Mouse (Mus musculus) hindbrain, embryonic 10.5 days (tissue): Measurements from ENCODE around the gene AC131692.1. TPM values are rescaled to one million over a fixed set of nuclear protein-coding genes. Genes with fewer than 3 reads are reported as not detected.
A peak's percentile ranks its signal among the peaks of the same experiment; 100 is the strongest.

Source experiments
- DNase-seq: peaks from one replicate; pipeline ENCODE4 v3.0.0-alpha.2; 2017; ENCODE audit warnings: low spot score
- H3K27ac ChIP-seq: fragments of 300-500 bp; sonication (generic); 2 replicates; pipeline ENCODE4 v1.5.1; 2016; ENCODE audit warnings: mild to moderate bottlenecking, moderate library complexity
- H3K27me3 ChIP-seq: fragments of 300-500 bp; sonication (generic); 2 replicates; pipeline ENCODE4 v1.6.1; 2016; ENCODE audit warnings: mild to moderate bottlenecking; ENCODE audit not compliant: poor library complexity, insufficient read depth, severe bottlenecking
- H3K36me3 ChIP-seq: fragments of 300-500 bp; sonication (generic); 2 replicates; pipeline ENCODE4 v1.6.1; 2016; ENCODE audit warnings: mild to moderate bottlenecking, moderate library complexity
- H3K4me1 ChIP-seq: fragments of 300-500 bp; sonication (generic); replicated peaks from 2 replicates; pipeline ENCODE4 v1.6.1; 2016; ENCODE audit warnings: mild to moderate bottlenecking
- H3K4me3 ChIP-seq: fragments of 300-500 bp; sonication (generic); 2 replicates; pipeline ENCODE4 v1.5.1; 2016; ENCODE audit warnings: mild to moderate bottlenecking, moderate library complexity
- H3K9me3 ChIP-seq: fragments of 300-500 bp; sonication (generic); 2 replicates; pipeline ENCODE4 v1.6.1; 2016; ENCODE audit warnings: mild to moderate bottlenecking, moderate library complexity
- WGBS: fragments of 180-500 bp; shearing (Covaris S2); methylation state at CpG from one replicate; pipeline ENCODE4 v1.1.7; 2016; 5-methylcytosine and 5-hydroxymethylcytosine counted together
- polyA plus RNA-seq: library from polyadenylated mRNA; unstranded; fragments of >200 nt; fragmentation: Nextera tagmentation; extraction: Ambion mirVana; gene quantifications from 2 replicates; pipeline ENCODE4 v1.2.1, GENCODE M21; 2016

AC131692.1 gene
- polyA plus RNA-seq, 1 experiment from 2014 or later, result 0.38 TPM

DNA sequence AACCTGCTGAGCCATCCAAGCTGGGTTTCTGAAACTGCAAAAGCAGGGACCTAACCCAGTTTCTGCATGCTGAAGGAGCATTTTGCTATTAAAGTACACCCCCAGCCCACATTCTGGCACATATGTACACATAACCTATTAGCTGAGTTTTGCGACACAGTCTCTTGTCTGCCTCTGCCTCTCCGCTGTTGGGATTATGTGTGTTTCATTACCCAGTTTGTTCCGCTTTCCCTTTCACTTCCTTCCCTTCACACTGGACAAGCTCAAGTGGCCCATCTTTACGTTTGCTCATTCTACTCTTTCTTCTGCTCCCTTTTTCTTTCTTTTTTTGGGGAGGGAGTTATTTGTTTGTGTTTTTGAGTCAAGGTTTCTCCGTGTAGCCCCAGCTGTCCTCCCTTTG is 20.3 kb upstream of the AC131692.1 start:
- Histone ChIP-seq H3K27me3 (no peaks in the 10 kb centered on the region), H3K4me1 (peaks cover 21% of the 10 kb centered on the region), H3K36me3 (peaks cover 59% of the 10 kb centered on the region), H3K9me3 (no peaks in the 10 kb centered on the region), H3K27ac (no peak overlapping the region), H3K4me3 (no peak overlapping the region)
- 95% methylated on average over 5 of the region's 5 CpGs for WGBS
- DNase-seq, result no peak

DNA sequence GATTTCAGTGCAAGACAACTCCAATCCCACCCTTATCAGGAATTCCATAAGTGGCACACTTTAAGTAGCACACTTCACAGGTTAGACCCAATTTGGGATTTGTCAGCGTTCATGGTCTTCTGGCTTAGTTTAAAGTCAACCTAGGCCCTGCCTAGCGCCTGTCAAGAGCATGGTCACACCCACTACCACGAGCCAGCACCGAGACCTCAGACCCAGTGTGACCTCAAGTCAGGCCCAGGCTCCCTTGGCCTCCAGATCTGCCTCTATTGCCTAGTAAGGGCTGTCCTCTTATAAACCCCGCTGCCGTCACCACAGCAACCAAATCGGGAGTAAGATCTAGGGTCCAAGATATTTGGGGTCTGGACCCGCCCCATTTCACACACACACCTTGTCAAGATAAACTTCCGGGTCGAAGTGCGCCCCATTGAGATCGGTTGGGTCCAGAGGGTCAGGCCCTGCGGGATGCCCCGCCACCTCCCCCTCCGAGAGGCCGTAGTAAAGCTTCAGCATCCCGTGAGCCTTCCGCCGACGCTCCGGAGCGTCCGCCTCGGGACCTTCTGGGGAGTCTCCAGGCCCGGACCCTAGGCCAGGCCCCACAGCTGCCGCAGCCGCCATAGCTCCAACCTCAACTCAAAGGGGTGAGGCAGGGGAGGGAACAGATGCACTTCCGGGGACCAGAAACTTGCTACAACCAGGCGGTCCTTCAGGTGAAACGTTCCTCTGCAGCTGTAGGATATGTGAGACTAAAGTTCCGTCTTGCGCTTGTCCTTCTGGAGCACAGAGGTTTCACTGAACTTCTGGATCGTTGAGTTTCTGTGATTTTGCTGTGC is 17.4 kb upstream of the AC131692.1 start, which contains the start of gene Vps51:
Vps51 (minus strand) TSS at position 668 of the 830 bp plus-strand sequence.
- H3K4me3 ChIP-seq, result peak within 1 kb of the TSS; percentile 77
- DNase-seq, result peak; percentile 86
- peaks cover 21% of the 10 kb centered on the region for H3K4me1 ChIP-seq
- H3K36me3 ChIP-seq, result peaks cover 52% of the 10 kb centered on the region
- 1% methylated on average over 33 of the region's 33 CpGs for WGBS
- peak within 1 kb of the TSS; percentile 97 for H3K27ac ChIP-seq
- H3K9me3 ChIP-seq, result no peaks in the 10 kb centered on the region
- no peaks in the 10 kb centered on the region for H3K27me3 ChIP-seq

DNA sequence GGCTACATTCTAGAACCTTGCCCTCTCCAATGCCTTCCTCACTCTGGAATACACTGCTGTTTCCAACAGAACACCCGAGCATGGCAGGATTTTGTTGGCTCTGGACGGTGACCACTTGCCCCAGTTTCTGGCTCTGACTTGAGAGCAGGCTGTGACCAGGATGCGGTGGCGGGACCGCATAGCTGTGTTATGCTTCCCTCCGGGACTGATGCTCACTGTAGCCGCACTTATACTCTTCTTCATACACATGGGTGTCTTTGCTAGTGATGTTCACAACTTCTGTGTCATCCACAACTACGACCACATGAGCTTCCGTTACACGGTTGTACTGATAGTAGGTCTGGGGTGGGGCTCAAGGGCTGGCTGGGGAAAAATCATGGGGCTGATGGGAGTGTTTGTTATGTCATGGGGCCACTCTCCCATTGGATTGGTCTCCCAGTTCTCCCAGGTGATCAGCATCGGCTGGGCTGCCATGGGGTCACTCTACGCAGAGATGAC is 14.2 kb upstream of the AC131692.1 start, which contains the start of gene Tmem262:
Tmem262 (plus strand) TSS at position 51 of the 498 bp plus-strand sequence.
- Histone ChIP-seq H3K27me3 (no peaks in the 10 kb centered on the region), H3K36me3 (peaks cover 39% of the 10 kb centered on the region), H3K27ac (no peak within 1 kb of the TSS), H3K4me3 (0 out of 2 replicates have a peak within 1 kb of the TSS, but pooled peaks have one; percentile 2), H3K4me1 (peaks cover 33% of the 10 kb centered on the region), H3K9me3 (no peaks in the 10 kb centered on the region)
- 92% methylated on average over 12 of the region's 12 CpGs for WGBS
- DNase-seq, result no peak

DNA sequence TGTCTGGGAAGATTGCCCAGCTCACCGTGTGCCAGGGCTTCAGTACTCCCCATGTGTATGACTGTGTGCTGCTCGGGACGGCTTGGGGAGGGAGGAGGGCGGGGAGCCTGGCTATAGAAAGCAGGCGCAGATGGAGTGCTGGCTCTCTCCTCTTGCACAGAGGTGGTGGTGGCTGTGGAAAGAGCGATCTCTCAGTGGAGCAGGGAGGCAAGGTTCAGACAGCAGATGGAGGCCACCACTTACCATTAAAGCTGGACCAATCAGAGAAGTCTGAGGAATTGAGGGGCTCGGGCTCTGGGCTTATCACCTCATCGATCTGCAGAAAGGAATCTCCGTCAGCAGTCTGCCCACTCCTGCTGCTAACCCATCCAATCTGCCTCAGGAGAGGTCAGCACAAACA is 12.1 kb upstream of the AC131692.1 start, which contains the start of gene Gm28374:
Gm28374 (minus strand) TSS at position 101 of the 400 bp plus-strand sequence.
- H3K4me3 ChIP-seq, result no peak within 1 kb of the TSS
- no peaks in the 10 kb centered on the region for H3K9me3 ChIP-seq
- H3K27me3 ChIP-seq, result no peaks in the 10 kb centered on the region
- no peak within 1 kb of the TSS for H3K27ac ChIP-seq
- DNase-seq, result no peak
- peaks cover 32% of the 10 kb centered on the region for H3K4me1 ChIP-seq
- peaks cover 45% of the 10 kb centered on the region for H3K36me3 ChIP-seq
- WGBS, result 91% methylated on average over 9 of the region's 9 CpGs

DNA sequence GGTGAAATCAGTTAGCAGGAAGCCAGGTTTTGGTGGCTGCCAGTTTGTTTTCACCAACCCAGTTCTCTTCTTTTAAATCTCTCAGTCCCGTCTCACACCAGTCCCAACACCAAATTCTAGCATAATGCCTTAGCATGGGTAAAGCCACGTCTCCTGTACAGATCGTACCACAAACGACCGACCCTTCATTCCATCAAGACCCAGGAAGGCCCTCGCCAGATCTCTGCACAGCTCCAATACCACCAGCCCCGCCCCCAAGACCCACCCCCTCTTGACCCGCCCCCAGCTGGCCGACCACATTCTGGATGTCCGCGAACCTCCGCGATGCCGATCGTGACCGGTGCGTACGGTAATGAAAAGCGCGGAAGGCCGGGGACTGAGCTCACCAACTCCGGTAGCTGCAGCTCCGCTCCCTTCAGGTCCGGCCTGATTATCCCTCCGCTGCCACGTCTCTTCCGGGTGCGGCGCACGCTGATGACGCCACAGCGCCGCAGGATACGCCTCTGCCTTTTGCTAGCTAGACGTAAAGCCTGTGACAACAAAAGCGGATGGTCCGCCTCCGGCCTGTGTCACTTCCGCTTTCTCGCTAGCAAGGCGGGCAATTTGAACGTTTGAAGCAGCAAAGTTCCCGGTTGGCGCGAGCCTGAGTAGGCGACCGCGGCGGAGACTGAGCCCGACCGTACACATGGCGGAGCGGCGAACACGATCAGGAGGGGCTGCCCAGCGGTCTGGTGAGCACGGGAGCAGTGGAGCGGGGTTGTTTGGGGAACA is 9.6 kb upstream of the AC131692.1 start, which contains the start of the genes Zfpl1 and Cdca5:
Zfpl1 (minus strand) TSS at position 479 of the 771 bp plus-strand sequence.
Cdca5 (plus strand) TSS at position 506 of the 771 bp plus-strand sequence.
- Histone ChIP-seq H3K27ac (peak within 1 kb of the TSS; percentile 91), H3K27me3 (no peaks in the 10 kb centered on the region), H3K4me1 (peaks cover 24% of the 10 kb centered on the region), H3K9me3 (no peaks in the 10 kb centered on the region), H3K4me3 (peak within 1 kb of the TSS; percentile 87), H3K36me3 (peaks cover 68% of the 10 kb centered on the region)
- WGBS, result under 1% methylated on average over 58 of the region's 58 CpGs
- peak; percentile 99 for DNase-seq

DNA sequence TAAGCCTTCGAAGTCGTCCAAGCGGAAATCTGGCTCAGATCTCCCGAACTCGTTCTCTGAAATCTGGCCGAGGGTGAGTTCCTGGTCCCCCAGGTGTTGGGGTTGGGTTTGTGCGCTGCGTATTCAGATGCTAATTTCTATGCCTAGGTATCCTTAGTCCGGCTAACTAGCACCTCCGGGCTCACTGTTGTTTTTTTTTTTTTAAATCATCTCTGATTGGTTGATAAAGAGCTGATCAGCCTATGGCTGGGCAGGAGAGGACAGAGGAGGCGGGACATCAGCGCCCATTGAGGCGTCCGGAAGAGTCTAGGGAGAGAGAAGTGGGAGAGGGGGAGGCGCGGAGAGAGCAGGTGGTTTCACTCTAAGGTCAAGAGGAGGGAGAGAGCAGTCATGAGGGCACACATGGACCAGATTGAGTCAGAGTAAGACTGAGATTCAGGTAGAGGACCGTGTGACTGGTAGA is 8.8 kb upstream of the AC131692.1 start:
- peaks cover 24% of the 10 kb centered on the region for H3K4me1 ChIP-seq
- peak; percentile 74 for DNase-seq
- H3K9me3 ChIP-seq, result no peaks in the 10 kb centered on the region
- WGBS, result under 1% methylated on average over 17 of the region's 17 CpGs
- no peaks in the 10 kb centered on the region for H3K27me3 ChIP-seq
- H3K36me3 ChIP-seq, result peaks cover 68% of the 10 kb centered on the region
- peak overlapping the region; percentile 87 for H3K4me3 ChIP-seq
- H3K27ac ChIP-seq, result peak overlapping the region; percentile 91

DNA sequence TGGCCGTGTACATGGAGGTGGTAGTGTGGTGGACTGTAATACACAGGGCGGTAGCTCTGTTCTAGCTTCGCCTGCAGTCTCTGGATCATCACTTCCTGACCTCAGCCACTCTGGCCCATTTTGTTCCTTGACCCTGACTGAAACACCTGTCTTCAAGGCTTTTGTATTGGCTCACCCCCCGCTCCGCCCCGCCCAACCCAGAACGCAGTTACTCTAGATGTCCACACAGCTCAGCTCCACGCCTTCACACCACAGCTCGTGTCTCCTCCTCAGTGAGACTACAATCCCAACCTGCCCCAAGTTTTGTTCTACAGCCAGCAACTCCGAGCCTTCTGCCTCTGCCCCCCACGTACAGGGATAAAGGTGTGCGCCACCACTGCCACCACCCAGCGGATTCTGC is 5.4 kb upstream of the AC131692.1 start:
- H3K9me3 ChIP-seq, result no peaks in the 10 kb centered on the region
- peaks cover 76% of the 10 kb centered on the region for H3K36me3 ChIP-seq
- no peaks in the 10 kb centered on the region for H3K27me3 ChIP-seq
- H3K27ac ChIP-seq, result no peak overlapping the region
- 94% methylated on average over 13 of the region's 13 CpGs for WGBS
- DNase-seq, result no peak
- no peak overlapping the region for H3K4me3 ChIP-seq
- H3K4me1 ChIP-seq, result peaks cover 17% of the 10 kb centered on the region

DNA sequence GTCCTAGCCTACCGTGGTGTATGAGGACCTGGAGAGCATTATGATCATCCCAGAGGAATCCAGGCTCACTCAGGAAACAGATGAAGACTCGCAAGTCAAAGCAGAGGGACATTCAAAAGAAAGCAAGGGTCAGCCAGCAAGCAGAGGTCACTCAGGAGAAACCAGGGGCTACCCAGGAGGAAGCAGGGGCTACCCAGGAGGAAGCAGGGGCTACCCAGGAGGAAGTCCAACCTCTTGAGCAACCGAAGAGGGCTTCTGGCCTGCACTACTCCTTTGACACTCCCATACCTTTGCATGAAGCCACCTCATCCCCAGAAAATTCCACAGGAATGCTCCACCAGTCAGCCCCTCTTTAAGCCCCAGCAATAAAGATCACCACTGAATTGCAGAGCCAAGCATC is 3.6 kb downstream of the AC131692.1 start:
- WGBS, result 87% methylated on average over 3 of the region's 3 CpGs
- no peaks in the 10 kb centered on the region for H3K4me1 ChIP-seq
- H3K9me3 ChIP-seq, result no peaks in the 10 kb centered on the region
- H3K27ac ChIP-seq, result no peak overlapping the region
- no peak for DNase-seq
- no peak overlapping the region for H3K4me3 ChIP-seq
- H3K36me3 ChIP-seq, result peaks cover 65% of the 10 kb centered on the region
- H3K27me3 ChIP-seq, result no peaks in the 10 kb centered on the region

DNA sequence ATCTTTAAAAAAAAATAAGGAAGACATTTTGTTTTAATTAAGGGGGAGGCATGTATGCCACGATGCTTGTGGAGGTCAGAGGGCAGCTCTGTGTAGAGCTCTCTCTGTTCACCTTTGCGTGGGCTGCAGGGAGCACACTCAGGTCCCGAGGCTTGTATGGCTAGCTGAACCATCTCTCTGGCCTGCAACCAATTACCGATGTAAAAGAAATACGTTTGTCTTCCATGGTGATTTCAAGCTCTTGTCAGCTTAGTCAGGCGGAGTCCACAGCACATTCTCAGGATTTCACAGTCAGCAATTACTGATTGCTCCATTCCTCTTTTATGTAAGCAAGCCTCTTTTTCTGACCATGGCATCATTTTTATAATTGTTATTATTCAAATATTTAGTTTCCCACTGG is 7.0 kb downstream of the AC131692.1 start:
- no peak overlapping the region for H3K27ac ChIP-seq
- 65% methylated on average over 6 of the region's 6 CpGs for WGBS
- H3K36me3 ChIP-seq, result peaks cover 35% of the 10 kb centered on the region
- H3K4me1 ChIP-seq, result no peaks in the 10 kb centered on the region
- no peaks in the 10 kb centered on the region for H3K27me3 ChIP-seq
- no peak overlapping the region for H3K4me3 ChIP-seq
- no peak for DNase-seq
- no peaks in the 10 kb centered on the region for H3K9me3 ChIP-seq

DNA sequence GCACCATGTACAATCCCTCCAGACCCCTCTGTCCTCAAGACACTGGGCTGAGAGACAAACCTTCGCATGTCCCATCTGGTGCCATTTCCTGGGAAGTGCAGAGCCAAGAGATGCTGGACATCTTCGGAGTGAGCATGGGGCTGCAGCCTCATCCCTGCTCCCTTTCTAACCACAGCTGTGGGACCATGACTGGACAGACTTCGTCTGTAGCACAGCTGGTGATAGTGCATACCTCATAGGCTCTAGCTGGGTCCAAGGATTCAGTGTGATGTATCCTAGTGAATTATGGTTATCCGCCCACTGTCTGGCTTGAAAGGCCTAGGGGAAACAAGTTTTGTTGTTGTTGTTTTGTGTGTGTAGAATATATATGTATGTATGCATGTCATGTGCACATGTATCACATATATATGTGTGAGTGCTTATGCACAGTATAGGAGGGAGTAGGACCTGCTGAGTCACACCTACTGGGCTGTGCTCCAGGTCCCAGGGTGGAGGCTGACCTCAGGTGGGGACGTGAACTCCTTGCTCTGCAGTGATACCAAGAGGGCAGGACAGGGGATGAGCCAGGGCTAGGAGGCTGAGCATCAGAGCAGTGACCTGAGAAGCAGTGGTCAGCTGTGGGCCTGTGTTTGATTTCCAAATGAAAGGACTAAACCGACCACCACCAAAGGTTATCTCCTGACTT is 8.1 kb downstream of the AC131692.1 start:
- no peaks in the 10 kb centered on the region for H3K9me3 ChIP-seq
- WGBS, result 82% methylated on average over 6 of the region's 6 CpGs

DNA sequence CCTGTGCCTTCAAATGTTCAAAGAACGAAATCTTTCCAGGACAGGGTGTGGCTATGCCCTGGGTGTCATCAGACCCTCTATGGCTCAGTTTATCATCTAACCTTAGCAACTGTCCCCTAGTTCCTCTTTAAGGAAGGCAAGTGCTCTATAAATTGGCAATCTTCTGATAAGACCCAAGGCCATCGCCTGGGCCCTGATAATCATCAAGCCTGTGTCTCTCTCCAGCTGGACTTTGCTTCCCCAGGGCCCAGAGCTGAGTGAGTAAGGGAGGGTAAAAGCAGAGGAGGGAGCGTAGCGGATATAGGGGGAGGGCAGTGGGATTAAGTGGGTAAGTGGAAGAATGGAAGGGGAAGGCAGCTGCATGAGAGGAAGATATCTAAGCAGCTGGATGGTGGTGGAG is 10.3 kb downstream of the AC131692.1 start:
- DNase-seq, result no peak
- no peaks in the 10 kb centered on the region for H3K27me3 ChIP-seq
- peaks cover 6% of the 10 kb centered on the region for H3K36me3 ChIP-seq
- H3K4me1 ChIP-seq, result no peaks in the 10 kb centered on the region; the same call in 1 of the 2 replicates
- H3K27ac ChIP-seq, result no peak overlapping the region
- H3K9me3 ChIP-seq, result no peaks in the 10 kb centered on the region
- H3K4me3 ChIP-seq, result no peak overlapping the region
- WGBS, result 89% methylated on average over 4 of the region's 4 CpGs

More for the DNA sequence above, 8.1 kb downstream of the AC131692.1 start:
- H3K27me3 ChIP-seq, result no peaks in the 10 kb centered on the region
- H3K4me3 ChIP-seq, result no peak overlapping the region
- no peaks in the 10 kb centered on the region; the same call in 1 of the 2 replicates for H3K4me1 ChIP-seq
- peaks cover 26% of the 10 kb centered on the region for H3K36me3 ChIP-seq
- no peak for DNase-seq
- H3K27ac ChIP-seq, result no peak overlapping the region

DNA sequence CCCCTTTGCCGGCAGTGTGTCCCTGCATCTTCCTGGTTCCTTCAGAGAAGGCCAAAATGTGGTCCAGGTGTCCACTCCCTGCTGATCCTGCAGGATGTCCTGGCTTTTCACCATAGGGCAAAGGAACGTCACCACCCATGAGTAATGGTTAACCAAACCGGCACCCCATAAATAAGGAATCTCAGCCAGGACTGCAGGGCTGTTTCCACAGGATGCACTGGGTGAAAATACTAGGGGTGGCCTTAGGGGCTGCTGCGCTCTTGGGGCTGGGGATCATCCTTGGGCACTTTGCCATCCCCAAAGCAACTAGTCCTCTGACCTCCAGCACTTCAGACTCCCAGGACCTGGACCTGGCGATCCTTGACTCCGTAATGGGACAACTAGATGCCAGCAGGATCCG is 11.4 kb downstream of the AC131692.1 start, which contains the start of gene Naaladl1:
Naaladl1 (plus strand) TSS at position 197 of the 400 bp plus-strand sequence.
- Histone ChIP-seq H3K4me3 (no peak within 1 kb of the TSS), H3K27me3 (no peaks in the 10 kb centered on the region), H3K9me3 (no peaks in the 10 kb centered on the region), H3K36me3 (0 out of 2 replicates have a peak, but pooled peaks cover 5% of the 10 kb centered on the region), H3K27ac (0 out of 2 replicates have a peak within 1 kb of the TSS, but pooled peaks have one; percentile 5), H3K4me1 (no peaks in the 10 kb centered on the region; the same call in 1 of the 2 replicates)
- WGBS, result 85% methylated on average over 7 of the region's 7 CpGs
- no peak for DNase-seq
